Mouse (Mus musculus): ENCODE measurements at regions not wholly inside any gene's neighbourhood (a gene's known extent, or its start where the extent isn't known, plus 50 kb on each side); places are given as distances from the start of the nearest gene placed in this dataset.

DNA sequence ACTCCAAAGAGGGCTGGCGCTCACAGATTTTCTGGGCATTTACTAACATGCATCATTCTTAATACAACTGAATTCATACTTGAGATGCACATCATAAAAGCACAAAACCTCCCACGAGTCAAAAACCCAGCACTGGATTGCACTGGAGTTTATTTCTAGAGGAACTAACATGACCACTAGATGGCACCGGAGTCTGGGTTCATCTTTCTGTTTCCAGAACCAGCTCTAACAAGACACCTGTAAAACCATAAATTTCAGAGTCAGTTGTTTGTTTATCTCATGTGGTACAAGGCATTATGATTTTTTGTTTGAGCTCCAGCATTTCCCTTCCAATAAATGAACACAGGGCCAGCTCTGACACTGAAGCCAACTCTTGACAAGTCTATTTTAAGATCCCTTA, 179.2 kb downstream of the Tmem26 start:
- no peak for TF ChIP-seq GATA4 (IDR thresholded peaks at IDR 0.05; ENCODE audit: insufficient replicate concordance, low read length)

DNA sequence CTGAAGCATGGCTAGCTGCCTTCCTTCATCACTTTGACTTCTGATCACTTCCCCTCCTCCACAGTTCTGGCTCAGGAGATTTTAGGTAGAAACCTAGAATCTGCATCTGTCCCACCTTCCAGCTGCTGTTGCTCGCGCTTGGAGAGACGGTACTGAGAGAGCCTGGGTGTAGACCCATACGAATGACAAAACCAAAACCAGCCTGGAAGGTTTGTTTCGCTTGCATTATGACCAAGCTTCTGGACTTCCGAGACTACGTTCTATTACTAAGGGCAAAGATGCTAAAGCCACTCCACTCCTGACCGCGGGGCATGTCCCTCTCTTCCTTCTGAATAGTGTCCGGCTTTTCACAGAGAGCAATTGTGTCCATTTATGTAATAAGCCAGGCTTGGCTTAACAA, 180.9 kb downstream of the Tmem26 start:
- TF ChIP-seq GATA4 (IDR thresholded peaks at IDR 0.05; ENCODE audit: insufficient replicate concordance, low read length) = no peak

DNA sequence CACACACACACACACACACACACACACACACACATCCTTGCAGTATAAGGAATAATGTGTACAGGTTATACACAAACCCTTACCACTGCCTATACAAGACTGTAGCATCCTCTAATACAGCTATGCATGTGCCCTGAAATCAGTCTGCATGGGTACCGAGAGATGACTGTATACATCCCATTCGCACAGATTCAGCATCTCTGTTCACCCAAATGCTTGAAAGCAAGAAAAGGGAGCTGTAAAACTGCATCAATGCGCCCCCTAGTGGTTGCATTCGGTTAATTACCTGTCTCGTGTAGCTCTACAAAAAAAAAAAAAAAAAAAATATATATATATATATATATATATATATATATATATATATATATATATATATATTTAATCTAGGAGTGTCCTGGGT, 184.8 kb downstream of the Tmem26 start:
- TF ChIP-seq GATA4 (IDR thresholded peaks at IDR 0.05; ENCODE audit: insufficient replicate concordance, low read length) = no peak

DNA sequence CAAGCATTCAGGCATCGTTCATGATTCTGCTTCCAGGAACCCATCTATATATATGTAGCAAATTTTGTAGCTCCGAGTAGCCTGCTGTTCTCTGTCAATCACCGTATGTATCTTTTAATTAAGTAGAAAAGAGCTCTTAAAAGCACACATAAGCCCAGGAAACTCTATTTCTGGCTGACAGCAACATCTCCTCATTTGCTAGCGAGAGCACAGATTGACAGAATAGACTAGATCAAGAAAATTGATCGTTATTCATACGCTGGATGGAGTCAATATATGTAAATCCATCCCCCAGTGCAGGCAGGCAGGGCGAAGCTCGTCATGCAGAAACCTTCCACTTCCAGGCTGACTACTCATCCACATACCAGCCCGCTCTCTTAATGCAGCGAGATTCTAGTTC, 185.6 kb downstream of the Tmem26 start:
- TF ChIP-seq GATA4 (IDR thresholded peaks at IDR 0.05; ENCODE audit: insufficient replicate concordance, low read length) = no peak

DNA sequence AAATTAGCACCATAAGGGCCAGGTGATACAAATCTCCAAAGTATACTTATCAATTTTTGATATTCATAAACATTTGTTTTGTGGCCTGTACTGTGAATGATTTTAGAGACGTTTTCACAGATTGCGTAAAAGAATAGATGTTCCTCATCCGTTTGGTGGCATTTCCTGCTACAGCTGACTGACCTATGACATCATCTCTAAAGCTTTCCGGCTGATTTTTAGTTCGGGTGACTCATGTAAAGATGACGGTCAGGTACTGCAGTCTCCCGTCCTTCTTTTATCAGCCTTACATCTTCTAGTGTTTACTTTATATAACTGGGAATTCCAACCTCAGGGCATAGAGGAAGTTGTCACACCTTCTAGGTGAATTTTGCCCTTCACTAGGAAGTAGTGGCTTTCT, 192.7 kb downstream of the Tmem26 start:
- no peak for TF ChIP-seq GATA4 (IDR thresholded peaks at IDR 0.05; ENCODE audit: insufficient replicate concordance, low read length)

DNA sequence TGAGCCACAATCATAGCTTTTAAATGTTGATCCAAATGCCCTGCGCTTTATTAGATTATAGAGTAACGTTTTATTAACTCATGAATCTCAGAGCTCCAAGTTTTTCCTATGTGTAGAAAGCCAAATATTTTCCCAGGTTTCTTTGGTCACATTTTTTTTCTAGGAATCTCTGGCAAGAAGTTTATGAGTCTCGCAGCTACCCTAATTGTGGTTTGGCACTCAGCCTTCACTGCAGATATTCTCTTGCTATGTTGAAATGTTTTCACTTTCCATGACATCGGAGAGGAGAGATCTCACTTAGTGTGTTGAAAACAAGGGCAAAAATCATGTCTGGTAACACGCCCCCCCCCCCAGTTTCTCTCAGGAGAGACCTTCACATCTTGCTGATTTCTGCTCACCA, 212.4 kb downstream of the Tmem26 start:
- TF ChIP-seq GATA4 (IDR thresholded peaks at IDR 0.05; ENCODE audit: insufficient replicate concordance, low read length) = no peak

- TF ChIP-seq GATA4 (IDR thresholded peaks at IDR 0.05; ENCODE audit: insufficient replicate concordance, low read length) = no peak
Observed at GRCm38 (mm10) chr10:68943239-68943638, 208.0 kb upstream of the Rhobtb1 start.

DNA sequence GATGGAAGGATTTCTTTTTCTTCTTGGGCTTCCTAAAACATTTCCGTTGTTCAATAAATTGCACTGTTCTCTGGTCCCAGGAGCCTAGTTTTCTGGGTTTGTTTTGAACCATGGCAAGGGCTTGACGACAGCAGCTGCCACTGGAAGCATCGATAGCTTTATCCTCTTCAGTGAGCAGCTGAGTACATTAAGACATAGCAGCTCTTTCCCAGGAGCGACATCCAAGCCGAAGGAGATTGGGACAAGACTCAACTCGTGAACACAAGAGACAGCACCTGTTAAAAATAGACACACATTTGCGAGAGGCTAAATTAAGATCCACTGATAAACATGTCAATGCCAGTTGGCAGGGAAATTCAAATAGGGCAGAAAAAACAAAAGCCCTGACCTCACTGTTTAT, 194.7 kb upstream of the Rhobtb1 start:
- TF ChIP-seq GATA4 (IDR thresholded peaks at IDR 0.05; ENCODE audit: insufficient replicate concordance, low read length) = no peak

DNA sequence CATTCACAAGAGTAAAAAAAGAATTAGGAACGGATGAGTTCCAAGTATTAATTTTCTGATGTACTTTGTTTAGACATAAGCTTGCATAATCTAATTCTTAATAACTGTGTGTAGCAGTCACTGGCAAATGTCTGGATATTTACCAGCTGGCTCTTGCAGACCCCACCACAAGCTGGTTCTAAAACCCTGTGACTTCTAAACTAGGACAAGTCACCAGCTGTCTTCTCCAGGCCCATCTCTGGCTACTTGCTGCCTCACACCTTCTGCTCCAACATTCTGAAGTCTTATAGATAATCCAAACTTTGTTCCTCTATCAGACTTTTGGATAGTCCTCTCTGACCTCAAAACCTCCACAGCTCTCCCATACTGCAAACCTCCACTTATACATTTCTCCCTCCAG, 189.9 kb upstream of the Rhobtb1 start:
- no peak for TF ChIP-seq GATA4 (IDR thresholded peaks at IDR 0.05; ENCODE audit: insufficient replicate concordance, low read length)

DNA sequence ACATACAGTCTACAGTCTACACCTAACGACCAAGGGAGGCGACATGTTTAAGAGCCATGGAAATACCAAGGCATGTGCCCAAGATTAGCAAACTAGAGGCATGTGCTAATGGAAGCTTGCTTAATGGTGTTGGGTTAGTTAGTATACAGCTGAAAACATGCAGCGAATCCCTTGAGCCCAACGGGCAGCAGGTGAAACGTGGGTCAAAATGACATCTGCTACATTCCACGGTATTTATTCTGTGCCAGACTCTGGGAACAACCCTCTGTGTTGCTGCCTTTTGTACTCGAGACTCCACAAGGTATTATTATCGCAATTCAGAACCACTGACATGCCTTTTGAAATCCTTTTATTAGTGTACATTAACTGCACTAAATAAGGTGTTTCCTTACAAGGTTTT, 188.1 kb upstream of the Rhobtb1 start:
- TF ChIP-seq GATA4 (IDR thresholded peaks at IDR 0.05; ENCODE audit: insufficient replicate concordance, low read length) = no peak

DNA sequence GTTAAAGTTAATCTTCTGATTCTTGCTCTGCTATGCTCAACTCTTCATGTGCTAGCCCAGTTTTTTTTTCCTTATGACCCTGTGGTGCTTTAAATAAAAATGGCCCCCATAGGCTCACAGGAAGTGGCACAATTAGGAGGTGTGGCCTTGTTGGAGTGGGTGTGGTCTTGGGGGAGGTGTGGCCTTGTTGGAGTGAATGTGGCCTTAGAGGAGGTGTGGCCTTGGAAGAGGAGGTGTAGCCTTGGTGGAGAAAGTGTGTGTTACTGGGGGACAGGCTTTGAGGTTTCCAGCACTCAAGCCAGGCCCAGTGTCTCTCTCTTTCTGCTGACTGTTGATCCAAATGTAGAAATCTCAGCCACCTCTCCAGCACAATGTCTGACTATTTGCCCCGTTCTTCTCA, 186.0 kb upstream of the Rhobtb1 start:
- no peak for TF ChIP-seq GATA4 (IDR thresholded peaks at IDR 0.05; ENCODE audit: insufficient replicate concordance, low read length)

DNA sequence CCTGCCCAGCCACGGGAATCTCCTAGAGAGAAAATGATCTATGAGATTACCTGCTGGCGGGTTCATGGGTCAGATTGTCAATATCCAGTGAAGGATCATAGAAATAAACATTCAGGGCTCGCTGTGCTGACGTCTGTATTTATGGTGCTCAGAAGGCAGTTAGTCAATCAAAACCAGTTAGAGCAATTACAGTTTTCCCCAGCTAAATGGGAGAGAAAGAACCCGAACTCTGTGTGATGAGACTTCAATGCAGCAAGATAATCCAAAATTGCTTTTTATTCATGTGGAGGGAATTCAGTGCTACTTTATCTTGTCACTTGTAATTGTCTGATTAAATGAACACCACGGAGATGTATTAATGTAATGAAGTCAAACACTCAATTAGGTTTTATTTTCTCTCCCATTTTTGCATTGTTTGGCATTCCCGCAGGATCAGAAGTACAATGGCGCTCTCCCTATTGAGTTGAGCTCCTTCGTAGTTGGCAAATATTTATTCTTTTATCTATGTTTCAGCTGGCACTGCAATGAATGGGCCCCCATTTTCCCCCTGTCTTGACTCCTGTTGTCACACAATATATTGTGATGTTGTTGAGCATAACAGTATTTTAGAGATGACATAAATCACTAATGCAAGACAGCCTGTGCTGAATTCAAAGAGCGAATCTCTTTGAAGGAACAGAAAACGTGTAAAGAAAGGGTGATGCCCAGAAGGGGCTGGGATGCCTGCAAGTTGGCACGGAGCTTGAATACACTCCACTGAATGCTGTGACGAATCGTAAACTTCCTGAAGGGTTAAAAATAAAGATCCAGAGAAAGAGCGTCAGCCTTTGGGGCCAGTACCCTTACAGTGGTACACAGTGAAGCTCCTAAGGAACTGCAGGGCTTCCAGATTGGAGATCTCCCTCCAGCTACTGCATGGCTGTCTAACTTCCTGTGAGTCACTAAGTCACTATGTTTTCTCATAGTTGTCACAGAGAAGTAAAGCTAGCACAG, 183.0 kb upstream of the Rhobtb1 start:
- TF ChIP-seq GATA4 (IDR thresholded peaks at IDR 0.05; ENCODE audit: insufficient replicate concordance, low read length) = no peak

- no peak for TF ChIP-seq GATA4 (IDR thresholded peaks at IDR 0.05; ENCODE audit: insufficient replicate concordance, low read length)
Observed at GRCm38 (mm10) chr10:68970521-68970920, 180.7 kb upstream of the Rhobtb1 start.

DNA sequence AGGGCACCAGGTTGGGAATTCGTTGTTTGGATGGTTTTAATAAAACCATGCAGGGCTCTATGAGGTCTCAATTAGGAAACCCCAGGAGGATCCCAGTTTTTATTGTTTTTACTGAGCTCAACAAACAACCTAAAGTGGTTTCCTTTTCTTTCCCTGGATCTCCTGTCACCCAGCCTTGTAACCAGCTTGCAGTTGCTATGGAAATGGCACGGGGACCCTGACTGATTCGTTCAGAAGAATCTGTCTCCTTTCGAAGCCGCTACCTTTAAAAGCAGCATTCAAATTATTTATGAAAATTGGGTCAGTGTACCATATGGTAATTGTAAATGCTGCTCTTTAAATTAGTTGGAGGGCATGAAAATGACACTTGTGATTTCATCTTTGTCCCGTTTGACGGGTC, 176.5 kb upstream of the Rhobtb1 start:
- TF ChIP-seq GATA4 (IDR thresholded peaks at IDR 0.05; ENCODE audit: insufficient replicate concordance, low read length) = no peak

GRCm38 (mm10) chr10:68976443-68977025, 174.7 kb upstream of the Rhobtb1 start:
- TF ChIP-seq GATA4 (IDR thresholded peaks at IDR 0.05; ENCODE audit: insufficient replicate concordance, low read length) = no peak

DNA sequence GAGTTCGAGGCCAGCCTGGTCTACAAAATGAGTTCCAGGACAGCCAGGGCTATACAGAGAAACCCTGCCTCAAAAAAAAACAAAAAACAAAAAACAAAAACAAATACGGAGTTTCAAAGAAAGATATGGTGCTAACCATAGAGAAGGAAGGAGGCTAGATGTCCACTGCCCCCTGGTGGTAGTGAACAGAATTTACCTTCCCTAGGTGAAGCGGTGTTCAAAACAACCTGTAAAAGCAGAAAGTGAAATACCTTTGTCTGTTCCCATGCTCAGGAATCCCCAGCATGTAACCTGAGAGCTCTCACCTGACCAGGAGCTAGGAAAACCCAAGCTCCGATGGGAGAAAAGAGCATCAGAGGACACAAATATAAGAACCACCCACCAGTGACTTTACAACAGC, 173.1 kb upstream of the Rhobtb1 start:
- no peak for TF ChIP-seq GATA4 (IDR thresholded peaks at IDR 0.05; ENCODE audit: insufficient replicate concordance, low read length)

All from liver, adult (tissue).